Mouse (Mus musculus) testis, adult 2 months (tissue): Measurements from ENCODE around the gene Ncapd2.

Source experiments
- CTCF ChIP-seq: fragments of 200-500 bp; IDR thresholded peaks from 2 replicates; pipeline ENCODE4 v1.5.1; 2012; ENCODE audit warnings: low read depth, mild to moderate bottlenecking, inconsistent platforms, low read length, moderate library complexity; ENCODE audit not compliant: control insufficient read depth, insufficient read depth, insufficient replicate concordance
- POLR2A ChIP-seq: fragments of 200-500 bp; IDR thresholded peaks from 2 replicates; pipeline ENCODE4 v1.6.1; 2012; ENCODE audit warnings: low read depth, mild to moderate bottlenecking, inconsistent platforms, low read length, moderate library complexity; ENCODE audit not compliant: control insufficient read depth

- TF ChIP-seq CTCF: no peak
- TF ChIP-seq POLR2A: no peak
Observed at GRCm38 (mm10) chr6:125156903-125157614, 34.4 kb downstream of the Ncapd2 start.
